Mouse (Mus musculus) left cerebral cortex, postnatal 25 days (tissue): ENCODE data around the gene Fnbp1l. TPM values are rescaled to one million over a fixed set of nuclear protein-coding genes. Genes with fewer than 3 reads are reported as not detected.

Experiments
- DNase-seq, 2 experiments: peaks; one replicate each; pipeline ENCODE4 v3.0.0; 2022; ENCODE audit warnings: low spot score in 2 of 2, mixed read lengths in 1 of 2
- intact Hi-C: fragments of 180-260 bp; cut with DNase I; formaldehyde crosslinking; loops from one replicate; pipeline ENCODE4 v1.15.1; 2025
- total RNA-seq, 2 experiments: library from RNA; stranded (reverse); gene quantifications; 2 replicates each; pipeline ENCODE4 v1.2.3; 2021

Fnbp1l gene
- total RNA-seq, result 100 to 1,000 TPM; 110 to 118 TPM

DNA sequence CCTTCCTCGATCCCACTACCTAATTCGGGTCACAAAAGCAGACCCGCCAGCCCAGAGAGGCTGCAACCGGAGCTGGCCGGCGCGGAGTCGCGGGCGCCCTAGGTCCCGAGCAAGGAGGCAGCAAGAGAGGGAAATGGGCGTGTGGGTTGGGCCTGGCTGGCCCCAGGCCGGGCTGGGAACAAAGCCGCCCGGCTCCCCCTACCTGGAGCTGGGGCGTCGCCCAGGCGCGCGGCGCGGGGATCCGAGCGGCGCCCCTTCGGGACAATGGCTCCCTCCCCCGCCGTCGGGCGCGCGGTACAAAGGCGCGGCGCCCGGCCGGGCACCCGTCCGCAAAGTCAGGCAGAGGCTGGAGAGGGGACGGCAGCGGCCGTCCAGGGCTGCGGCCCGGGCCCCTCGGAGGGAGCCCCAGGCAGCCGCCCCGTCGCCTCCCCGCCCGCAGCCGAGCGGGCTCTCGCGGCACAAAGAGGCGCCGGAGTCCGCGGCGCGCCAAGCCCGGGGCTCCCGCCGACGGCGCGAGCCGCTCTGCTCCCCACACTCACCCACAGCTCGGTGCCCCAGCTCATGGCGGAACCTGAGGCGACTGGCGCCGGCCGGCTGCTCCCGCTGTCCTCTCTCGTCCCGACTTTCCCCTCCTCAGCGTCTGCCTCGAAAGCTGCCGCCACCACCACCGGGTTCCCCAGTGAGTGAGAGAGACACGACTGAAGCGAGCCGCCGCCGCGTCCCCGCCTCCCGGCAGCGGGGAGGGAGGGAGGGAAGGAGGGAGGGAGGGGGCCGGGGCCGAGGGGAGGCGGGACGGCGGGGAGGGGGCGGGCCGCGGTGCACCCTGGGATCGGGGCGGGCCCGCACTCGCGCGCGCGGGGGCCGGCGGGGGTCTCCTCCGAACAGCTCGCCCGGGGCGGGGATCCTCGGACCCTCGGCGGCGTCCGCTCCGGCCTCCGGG is at the start of gene Fnbp1l:
TSS of gene Fnbp1l (minus strand) at position 725 of the 940 bp plus-strand sequence.
- intact Hi-C loops, result loop anchor here (5.0 kb wide), 2 partner anchors 142 to 157 kb away; no protein-coding TSS in a partner anchor

DNA sequence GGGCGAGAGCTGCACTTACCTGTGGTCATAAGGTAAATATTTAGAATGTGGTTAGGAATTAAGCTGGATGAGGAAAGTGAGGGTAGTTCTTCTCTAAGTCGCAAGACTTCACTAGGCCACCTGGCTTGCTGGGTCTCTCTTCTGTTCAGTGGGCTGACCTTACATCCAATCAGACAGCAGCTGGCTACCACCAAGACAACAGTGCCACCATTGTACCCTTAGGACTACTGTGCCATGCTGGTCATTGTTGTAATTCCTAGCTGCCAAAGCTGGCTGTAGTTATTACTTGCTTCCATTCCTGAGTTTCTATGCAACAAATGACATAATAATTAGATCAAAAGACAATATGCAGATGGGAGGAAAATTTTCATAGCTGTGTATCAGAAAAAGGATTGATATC is 41.3 kb upstream of the Fnbp1l start:
- intact Hi-C loops, result no loop called here
- no peak for DNase-seq

More for the DNA sequence above, at the start of gene Fnbp1l:
- peak; percentile 73 to 83 for DNase-seq

DNA sequence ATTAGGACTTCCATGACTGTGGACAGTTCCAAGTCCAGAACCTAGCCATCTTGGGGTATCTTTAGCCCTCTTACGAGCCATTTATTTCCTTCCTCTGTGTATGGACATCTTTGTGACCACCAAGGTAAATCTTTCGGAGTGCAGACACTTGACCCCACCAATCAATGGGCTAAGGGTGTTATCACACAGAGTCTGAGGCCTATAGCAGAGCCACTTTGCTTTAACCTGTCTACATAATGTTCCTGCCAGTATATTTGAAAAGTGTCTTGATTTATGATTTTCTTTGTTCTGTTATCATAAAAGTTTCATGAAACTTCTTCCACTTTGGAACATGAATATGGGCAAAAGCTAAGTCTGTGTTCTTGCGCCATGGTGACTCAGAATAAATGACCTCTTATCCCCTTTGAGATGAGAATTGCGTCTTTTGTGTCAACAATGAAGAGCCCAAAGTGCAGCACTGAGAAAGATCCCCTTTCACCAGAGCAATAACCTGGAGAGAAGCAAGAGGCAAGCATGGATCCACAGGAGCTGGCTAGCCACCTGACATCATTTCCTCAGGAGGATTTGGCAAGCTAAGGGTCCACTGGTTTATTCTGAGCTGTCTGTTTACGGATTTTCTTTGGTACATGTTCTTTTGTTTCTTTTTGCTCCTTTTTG is 39.9 kb upstream of the Fnbp1l start:
- no peak for DNase-seq
- intact Hi-C loops, result no loop called here

DNA sequence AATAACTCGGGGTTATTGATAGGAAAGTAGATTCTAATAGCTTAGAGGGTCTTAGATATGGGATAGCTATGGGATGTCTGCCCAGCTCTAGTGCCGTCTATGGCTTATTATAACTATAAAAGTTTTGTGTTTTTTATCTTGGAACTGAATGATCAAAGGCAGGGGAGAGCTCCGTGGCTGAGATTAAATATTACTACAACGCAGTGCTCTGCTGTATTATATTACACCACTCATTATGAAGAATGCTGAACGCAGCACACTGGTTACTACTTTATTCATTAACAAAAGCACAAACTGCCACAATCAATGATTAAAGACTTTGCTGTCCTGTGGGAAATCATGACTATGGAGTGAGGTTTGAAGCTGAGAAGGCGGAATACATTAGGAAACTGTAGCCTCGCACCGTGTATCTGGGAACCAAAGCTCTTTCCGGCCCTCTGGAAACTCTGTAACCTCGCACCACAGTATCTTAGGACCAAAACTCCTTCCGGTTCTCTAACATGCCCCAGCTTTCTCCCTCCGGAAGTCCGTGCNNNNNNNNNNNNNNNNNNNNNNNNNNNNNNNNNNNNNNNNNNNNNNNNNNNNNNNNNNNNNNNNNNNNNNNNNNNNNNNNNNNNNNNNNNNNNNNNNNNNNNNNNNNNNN is 27.8 kb upstream of the Fnbp1l start:
- intact Hi-C loops, result loop anchor here (5.0 kb wide), 1 partner anchor 80 kb away; the partner anchor contains the start of gene Pde5a

DNA sequence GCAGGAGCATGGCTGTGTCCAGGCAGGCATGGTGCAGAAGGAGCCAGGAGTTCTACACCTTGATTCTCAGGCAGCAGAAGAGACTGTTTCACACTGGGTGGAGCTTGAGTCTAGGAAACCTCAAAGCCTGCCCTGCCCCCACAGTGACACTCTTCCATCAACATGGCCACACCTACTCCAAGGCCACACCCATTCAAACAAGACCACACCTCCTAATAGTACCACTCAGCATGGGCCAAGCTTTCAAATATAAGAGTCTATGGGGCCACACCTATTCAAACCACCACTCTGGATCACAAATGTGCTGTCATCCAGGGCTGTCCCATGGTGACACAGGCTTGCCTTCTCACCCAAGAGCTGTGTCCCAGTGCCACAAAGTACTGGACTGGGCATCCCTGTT is 20.8 kb upstream of the Fnbp1l start:
- intact Hi-C loops, result no loop called here
- no peak for DNase-seq

More for the DNA sequence above, 27.8 kb upstream of the Fnbp1l start:
- DNase-seq, result no peak

DNA sequence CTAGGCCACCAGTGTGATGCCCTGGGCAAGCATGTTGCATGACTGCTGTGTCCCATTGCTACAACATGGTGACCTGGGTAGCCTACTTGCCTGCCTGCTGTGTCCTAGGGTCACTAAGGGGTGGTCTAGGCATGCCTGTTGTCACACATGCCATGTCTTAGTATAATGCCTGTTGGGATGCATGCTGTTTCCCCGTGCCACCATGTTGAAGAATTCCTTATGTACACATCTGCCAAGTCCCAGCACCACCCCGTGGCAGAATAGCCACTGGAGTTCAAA is 19.6 kb upstream of the Fnbp1l start:
- intact Hi-C loops, result loop anchor here (2.0 to 10.0 kb wide), 3 partner anchors 130 to 754 kb away; no protein-coding TSS in a partner anchor
- no peak for DNase-seq

DNA sequence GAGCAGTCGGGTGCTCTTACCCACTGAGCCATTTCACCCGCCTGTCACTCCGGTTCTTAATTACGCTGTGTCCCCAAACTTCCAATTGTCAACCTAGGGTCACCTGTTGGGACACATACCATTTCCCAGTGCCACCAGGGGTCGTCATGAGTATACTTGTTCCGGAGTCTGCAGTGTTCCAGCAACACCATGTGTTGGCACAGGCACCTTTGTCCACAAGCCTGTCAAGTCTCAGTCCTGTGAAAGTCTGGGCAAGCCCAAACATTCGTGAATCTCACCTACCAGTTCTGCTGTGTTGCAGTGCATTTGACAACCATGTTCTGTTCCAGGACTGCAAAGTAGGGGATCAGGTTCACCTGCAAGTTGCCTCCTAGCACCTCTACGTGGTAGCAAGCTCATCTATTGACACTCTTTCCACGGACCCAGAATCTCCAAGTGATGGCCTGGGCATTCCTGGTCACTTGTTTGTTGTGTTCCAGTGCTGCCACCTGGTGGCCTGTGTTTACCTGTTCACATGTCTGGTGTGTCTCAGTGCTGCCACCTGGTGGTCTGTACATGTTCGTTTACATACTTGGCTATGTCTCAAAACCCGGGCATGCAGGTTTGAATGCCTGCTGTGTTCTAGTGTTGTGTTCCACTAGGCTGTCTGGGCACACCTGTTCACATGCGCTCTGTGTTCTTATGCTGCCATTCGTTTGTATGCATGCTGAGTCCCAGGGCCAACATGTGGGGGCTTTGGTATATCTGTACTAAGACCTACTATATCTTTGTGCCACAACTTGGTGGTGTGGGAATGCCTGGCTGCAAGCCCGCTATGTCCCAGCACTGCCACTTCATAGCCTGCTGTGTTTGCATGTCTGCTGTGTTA is 19.0 kb upstream of the Fnbp1l start:
- peak; percentile 97 to 99 for DNase-seq
- intact Hi-C loops, result loop anchor here (1.0 to 10.0 kb wide), 5 partner anchors 130 to 754 kb away; no protein-coding TSS in a partner anchor

DNA sequence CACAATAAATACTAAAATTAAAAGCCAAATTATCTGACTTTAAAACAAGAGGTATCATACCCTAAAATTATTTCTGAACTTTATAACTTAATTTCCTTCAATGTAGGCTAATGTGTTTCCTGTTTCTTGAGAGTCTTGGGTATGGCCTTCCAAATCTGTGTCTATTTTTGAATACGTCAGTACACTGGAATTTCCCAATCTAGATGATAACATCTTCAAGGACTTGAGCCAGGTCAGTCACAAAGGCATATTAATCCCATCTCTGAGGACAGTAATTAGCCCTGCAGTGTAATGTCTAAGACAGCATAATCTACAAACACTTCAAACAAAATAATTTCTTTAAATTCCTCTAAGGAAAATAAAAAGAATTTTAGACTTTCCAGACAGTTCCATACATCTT is 17.8 kb upstream of the Fnbp1l start:
- intact Hi-C loops, result loop anchor here (5.0 to 10.0 kb wide), 2 partner anchors 175 to 752 kb away; no protein-coding TSS in a partner anchor
- DNase-seq, result no peak

DNA sequence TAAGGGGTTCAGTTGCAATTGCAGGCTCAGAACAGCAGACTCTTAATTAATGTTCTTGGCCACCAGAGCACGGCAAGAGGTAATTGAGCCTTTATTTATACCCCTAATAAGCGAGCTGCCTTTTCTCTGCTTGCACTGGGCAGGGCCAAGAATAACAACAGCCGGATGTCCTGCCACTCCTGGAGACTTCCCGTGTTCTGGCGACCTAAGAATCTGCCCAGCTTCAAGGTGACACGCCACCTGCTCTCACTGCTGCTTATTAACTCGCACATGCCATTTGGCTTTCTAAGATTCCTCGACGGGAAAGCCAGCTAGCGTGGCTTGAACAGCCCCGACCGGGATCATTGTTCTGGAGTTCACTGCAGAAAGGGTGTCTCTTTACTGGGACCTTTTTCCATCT is 15.7 kb upstream of the Fnbp1l start:
- DNase-seq, result no peak
- intact Hi-C loops, result loop anchor here (5.0 to 10.0 kb wide), 2 partner anchors 173 to 750 kb away; no protein-coding TSS in a partner anchor

DNA sequence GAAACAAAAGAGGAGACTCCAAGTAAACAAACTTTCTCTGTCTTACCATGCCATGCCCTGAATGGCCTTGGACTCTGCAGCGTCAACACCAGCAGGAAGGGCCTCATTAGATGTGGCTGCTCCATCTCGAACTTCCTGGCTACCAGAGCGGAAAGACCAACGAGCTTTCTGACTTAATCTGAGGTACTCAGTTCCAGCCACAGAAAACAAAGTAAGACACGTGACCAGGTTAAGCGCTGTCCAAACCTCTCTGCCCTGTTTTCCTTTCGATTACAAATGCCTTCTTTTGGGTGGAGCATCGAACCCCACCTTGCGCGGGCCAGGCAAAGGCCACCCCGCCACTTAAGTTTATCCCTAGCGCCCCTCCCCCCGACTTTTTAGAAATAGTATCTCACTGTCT is 10.1 kb upstream of the Fnbp1l start:
- no peak for DNase-seq
- intact Hi-C loops, result no loop called here

DNA sequence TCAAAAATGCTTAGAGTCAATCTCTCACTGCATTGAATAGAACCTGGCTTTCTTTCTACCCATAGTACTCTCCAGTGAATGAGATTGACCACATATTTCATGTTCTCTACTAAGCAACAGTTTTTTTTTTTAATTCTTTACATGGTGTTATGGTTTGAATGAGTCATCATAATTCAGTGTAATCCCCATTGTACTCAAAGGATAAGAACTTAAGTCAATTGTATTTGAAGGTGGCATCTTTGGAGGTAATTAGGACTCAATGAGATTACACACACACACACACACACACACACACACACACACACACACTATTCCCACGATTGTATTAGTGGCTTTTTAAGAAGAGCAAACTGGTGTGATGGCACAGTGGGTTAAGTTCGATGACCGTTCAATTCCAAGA is 9.4 kb upstream of the Fnbp1l start:
- DNase-seq, result no peak
- intact Hi-C loops, result no loop called here

DNA sequence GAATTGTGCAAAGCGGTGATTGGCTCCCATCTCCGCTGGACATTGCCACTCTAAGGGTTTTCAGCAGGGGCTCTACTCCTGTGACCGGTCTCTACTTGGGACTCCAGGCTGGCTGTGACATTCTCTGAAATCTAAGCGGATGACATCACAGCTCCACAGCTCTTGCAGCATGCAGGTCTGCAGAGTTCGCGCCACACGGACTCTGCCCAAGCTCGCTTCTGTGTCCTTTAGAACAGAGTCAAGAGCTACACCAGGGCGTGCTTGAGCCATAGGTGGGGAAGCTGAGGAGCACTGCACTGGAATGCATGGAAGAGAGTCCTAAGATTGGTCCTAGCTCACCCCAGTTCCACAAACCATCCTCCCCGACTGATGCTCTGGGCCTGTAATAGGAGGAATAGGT is 9.0 kb upstream of the Fnbp1l start:
- DNase-seq, result no peak

DNA sequence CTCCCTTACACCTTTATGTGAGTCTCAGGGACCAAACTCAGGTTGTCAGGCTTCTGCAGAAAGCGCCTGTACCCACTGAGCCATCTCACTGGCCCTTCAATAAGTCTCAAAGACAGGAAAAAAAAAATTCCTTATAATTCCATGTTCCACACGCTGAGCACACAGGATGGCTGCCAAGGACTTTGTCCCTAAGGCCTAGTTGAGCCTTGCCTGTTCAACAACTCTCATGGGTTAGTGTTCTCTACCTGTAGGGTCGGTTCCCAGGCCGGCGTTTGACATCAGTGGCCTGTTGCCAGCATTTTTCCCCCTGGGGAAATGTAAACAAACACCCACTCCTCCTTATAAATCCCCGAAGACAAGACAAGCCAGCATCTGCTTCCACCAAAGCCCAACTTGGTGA is 8.3 kb upstream of the Fnbp1l start:
- no peak for DNase-seq
- intact Hi-C loops, result no loop called here

More for the DNA sequence above, 9.0 kb upstream of the Fnbp1l start:
- intact Hi-C loops, result no loop called here

DNA sequence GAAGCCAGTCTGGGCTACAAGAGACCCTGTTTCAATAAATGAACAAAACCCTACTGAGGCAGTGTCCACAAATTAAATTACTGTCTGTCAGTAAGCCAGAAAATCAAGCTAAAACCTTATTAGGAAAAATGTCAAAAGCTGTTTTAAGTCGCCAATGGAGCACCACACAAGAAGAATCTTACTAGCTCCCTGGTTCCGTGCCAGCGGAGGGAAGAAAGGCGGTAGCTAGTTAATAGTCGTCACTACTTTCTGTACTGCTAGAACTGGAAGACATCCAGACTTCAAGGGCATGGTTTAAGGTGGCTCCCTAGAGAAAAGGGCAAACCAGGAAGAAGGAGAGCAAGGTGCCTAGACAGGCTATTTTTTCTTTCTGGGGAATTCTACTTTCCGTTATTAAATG is 5.1 kb upstream of the Fnbp1l start:
- DNase-seq, result no peak
- intact Hi-C loops, result no loop called here

DNA sequence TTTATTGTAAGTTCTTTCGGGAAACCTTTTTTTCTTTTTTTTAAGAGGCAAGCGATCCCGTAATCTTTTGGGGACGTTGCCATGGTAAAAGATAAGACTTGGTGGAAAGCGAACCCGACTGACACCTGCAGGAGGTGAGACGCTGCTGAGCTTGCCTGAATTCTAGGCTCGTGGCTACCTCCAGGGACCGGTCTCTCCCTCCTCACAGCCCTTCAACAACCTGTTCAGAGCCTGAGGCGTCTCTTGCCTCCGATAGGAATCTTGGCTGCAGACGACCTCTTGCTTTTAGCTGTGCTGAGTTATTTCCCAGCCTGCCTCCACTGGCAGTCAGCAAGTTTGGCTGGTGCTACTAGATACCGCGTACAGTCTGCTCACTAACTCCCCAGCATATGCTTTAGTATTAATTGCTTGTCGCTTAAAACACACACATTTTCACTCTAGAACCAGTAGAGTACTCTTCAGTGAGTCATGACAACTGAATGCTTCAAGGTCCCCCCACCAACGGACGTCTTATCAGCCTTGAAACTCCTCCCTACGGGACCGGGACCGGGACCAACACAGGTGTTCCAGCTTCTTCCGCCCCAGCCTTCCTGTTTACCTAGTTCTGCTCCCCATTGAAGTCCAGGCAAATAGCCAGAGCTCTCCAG is 893 bp upstream of the Fnbp1l start:
- peak; percentile 58 to 80 for DNase-seq
- intact Hi-C loops, result loop anchor here (1.0 kb wide), 1 partner anchor 326 kb away; the partner anchor contains the start of gene Bcar3

DNA sequence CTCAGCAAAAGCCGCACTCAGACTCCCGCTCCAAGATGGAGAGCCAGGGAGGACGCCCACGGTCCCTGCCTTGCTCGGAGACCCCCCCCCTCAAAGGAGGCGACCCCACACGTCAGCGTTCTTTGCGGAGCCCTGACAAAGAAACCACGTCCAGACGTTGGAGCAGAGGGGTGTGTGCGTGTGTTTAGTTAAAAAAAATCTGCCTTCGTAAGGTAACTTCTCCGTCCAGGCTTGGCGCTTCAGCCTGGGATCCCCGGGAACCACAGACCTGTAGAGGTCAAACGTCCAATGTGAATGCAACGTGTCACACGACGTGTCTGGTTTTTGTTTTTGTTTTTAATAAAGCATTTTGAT is 393 bp upstream of the Fnbp1l start:
- intact Hi-C loops, result loop anchor here (1.0 to 5.0 kb wide), 3 partner anchors 143 to 326 kb away; partner anchors contain the start of gene Bcar3
- no peak for DNase-seq

DNA sequence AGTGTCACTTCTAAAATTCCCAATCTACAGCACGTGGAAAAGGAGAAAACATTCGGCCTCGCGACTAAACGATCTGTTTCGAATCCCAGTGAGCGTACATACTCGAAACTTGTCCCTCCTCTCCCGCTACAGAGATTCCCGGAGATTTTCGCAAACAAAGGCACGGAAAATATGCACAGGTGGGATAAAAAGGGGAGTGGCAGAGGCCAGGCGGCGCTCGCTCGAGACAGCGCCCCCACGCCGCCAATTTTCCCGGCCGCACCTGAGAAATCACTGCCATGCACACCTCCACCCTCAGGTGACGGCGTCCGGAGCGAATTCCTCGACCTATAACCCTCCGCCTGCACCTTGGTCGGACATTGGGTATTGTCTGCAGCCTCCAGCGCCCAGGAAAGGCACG is 1.1 kb downstream of the Fnbp1l start:
- intact Hi-C loops, result loop anchor here (5.0 kb wide), 2 partner anchors 141 to 156 kb away; no protein-coding TSS in a partner anchor
- DNase-seq, result peak; percentile 34 to 46

DNA sequence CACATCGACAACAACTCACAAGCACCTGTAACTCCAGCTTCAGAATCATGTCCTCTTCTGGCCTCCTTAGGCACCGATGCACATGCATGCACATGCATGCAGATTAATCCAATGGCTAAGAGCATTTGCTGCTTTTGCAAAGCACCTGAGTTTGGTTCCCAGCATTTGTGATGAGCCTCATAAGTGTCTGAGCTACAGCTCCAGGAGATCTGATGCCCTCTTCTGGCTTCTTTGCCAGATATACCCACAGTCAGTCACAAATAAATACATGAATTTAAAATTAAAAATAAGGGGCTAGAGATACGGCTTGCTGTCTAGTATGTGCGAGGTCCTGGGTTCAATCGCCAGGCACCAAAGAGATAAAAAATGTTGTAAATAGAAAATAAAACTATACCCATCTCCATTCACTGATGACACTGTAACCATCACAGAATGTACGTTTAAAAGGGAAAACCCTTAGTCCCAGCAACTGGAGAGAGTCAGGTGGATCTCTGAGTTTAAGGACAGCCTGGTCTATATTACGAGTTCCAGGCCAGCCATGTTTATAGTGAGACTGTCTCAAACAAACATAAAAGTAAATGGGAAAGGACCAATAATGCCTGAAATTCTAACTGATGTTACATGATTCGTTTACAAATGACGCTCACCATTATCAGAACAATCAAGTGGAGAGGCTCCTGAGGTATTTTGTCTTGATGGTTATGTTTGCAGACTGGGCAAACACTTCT is 1.7 kb downstream of the Fnbp1l start:
- peak in 1 of 2 experiments; percentile 62 for DNase-seq
- intact Hi-C loops, result loop anchor here (5.0 kb wide), 2 partner anchors 140 to 155 kb away; no protein-coding TSS in a partner anchor
